Mouse (Mus musculus) kidney, embryonic 16.5 days (tissue): Measurements from ENCODE around the gene Fshr. TPM values are rescaled to one million over a fixed set of nuclear protein-coding genes. Genes with fewer than 3 reads are reported as not detected.
A peak's percentile ranks its signal among the peaks of the same experiment; 100 is the strongest.

ENCODE experiments used
- ATAC-seq: fragments of 200-750 bp; cut with Nextera tagmentation; 2 replicates; pipeline ENCODE4 v1.8.0; 2017; ENCODE audit warnings: moderate TSS enrichment; ENCODE audit not compliant: low FRiP score, low TSS enrichment
- H3K27ac ChIP-seq: fragments of 300-500 bp; sonication (generic); 2 replicates; pipeline ENCODE4 v1.5.1; 2014; ENCODE audit warnings: low read length
- H3K27me3 ChIP-seq: fragments of 300-500 bp; sonication (generic); 2 replicates; pipeline ENCODE4 v1.6.1; 2014; ENCODE audit warnings: low read length, control low read depth, mixed read lengths; ENCODE audit not compliant: insufficient read depth
- H3K36me3 ChIP-seq: fragments of 300-500 bp; sonication (generic); 2 replicates; pipeline ENCODE4 v1.6.1; 2014; ENCODE audit warnings: low read length, control low read depth, mixed read lengths; ENCODE audit not compliant: insufficient read depth
- H3K4me1 ChIP-seq: fragments of 300-500 bp; sonication (generic); 2 replicates; pipeline ENCODE4 v1.6.1; 2014; ENCODE audit warnings: low read length, control low read depth, mixed read lengths; ENCODE audit not compliant: insufficient read depth
- H3K4me2 ChIP-seq: fragments of 300-500 bp; sonication (generic); replicated peaks from 2 replicates; pipeline ENCODE4 v1.6.1; 2014; ENCODE audit warnings: low read depth, low read length
- H3K4me3 ChIP-seq: fragments of 300-500 bp; sonication (generic); 2 replicates; pipeline ENCODE4 v1.5.1; 2014; ENCODE audit warnings: mild to moderate bottlenecking, low read length
- H3K9ac ChIP-seq: fragments of 300-500 bp; sonication (generic); replicated peaks from 2 replicates; pipeline ENCODE4 v1.6.1; 2014; ENCODE audit warnings: low read length
- H3K9me3 ChIP-seq: fragments of 300-500 bp; sonication (generic); 2 replicates; pipeline ENCODE4 v1.6.1; 2016; ENCODE audit warnings: low read length, control low read depth
- WGBS: fragments of 180-500 bp; shearing (Covaris S2); extraction: QIAGEN DNeasy Blood & Tissue Kit; methylation state at CpG from one replicate; pipeline ENCODE4 v1.1.7; 2014; 5-methylcytosine and 5-hydroxymethylcytosine counted together
- polyA plus RNA-seq: library from polyadenylated mRNA; unstranded; fragments of >200 nt; fragmentation: Nextera tagmentation; extraction: Ambion mirVana; gene quantifications from 2 replicates; pipeline ENCODE4 v1.2.1, GENCODE M21; 2015

The Fshr gene
- polyA plus RNA-seq, 1 experiment from 2014 or later: not detected

DNA sequence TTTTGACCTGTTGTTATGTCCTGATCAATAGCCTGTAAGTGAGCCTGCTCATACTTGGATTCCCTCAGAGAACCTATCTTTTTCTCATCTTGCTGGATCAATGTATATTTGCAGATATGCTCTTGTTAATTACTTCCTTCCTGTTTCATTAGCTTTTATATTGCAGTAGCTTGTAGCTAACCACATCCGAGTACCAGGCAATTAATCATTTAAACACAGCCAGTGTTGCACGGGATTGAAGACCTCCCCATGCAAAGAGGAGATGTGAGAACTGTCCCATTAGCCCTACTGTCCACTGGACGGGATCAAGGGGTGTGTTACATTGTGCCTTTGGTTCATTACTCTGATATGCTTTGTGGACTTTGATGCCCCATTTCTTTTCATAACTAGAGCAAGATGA, 154.5 kb downstream of the Fshr start:
- Histone ChIP-seq H3K4me3 (no peak overlapping the region), H3K27me3 (no peaks in the 10 kb centered on the region), H3K36me3 (no peaks in the 10 kb centered on the region), H3K27ac (no peak overlapping the region), H3K9ac (no peak overlapping the region), H3K9me3 (no peaks in the 10 kb centered on the region), H3K4me1 (no peaks in the 10 kb centered on the region), H3K4me2 (no peak overlapping the region)
- 31% methylated on average over 3 of the region's 3 CpGs for WGBS
- no peak for ATAC-seq

DNA sequence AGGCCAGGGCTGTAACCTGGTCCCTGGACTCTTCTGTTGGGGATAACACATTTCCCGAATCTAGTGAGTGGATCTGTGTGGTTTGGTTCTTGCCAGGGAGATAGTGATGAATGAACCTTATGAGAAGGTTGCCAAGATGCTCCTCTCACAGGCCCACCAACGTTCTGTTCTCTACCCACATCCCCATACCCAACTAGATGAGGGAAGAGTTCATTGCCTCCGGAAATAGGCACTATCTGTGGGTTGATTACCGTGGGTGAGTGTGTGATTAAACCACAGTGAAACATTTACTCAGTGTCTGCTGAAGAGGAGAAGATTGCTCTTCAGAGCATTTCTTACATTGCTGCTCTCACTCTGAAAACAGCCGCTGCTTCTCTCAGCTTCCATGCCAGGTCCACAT, 163.8 kb downstream of the Fshr start:
- Histone ChIP-seq H3K36me3 (no peaks in the 10 kb centered on the region), H3K9me3 (no peaks in the 10 kb centered on the region), H3K4me3 (no peak overlapping the region), H3K4me2 (no peak overlapping the region), H3K4me1 (no peaks in the 10 kb centered on the region), H3K27me3 (no peaks in the 10 kb centered on the region), H3K27ac (no peak overlapping the region), H3K9ac (no peak overlapping the region)
- ATAC-seq: no peak
- 81% methylated on average over 5 of the region's 5 CpGs for WGBS

DNA sequence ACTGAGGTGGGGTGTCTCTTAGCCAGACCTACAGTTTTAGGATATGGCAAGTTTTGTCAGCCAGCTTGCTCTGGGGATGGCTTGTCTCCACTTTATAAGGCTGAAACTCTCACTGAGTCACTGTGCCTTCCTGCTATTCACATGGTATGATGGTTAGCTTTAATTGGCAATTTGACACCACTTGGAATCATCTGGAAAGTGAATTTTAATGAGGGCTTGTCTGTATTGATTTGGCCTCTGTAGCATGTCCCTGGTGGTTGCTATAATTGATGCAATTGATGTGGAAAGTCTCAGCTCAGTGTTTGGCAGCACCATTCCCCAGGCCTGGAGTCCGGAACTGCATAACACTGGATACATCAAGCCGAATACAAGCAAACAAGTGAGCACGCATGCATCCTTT, 164.4 kb downstream of the Fshr start:
- no peaks in the 10 kb centered on the region for H3K36me3 ChIP-seq
- H3K27me3 ChIP-seq: no peaks in the 10 kb centered on the region
- no peak overlapping the region for H3K9ac ChIP-seq
- ATAC-seq: no peak
- WGBS: 90% methylated on average over 3 of the region's 3 CpGs
- H3K4me2 ChIP-seq: no peak overlapping the region
- H3K27ac ChIP-seq: no peak overlapping the region
- H3K4me3 ChIP-seq: no peak overlapping the region
- no peaks in the 10 kb centered on the region for H3K4me1 ChIP-seq
- no peaks in the 10 kb centered on the region for H3K9me3 ChIP-seq

DNA sequence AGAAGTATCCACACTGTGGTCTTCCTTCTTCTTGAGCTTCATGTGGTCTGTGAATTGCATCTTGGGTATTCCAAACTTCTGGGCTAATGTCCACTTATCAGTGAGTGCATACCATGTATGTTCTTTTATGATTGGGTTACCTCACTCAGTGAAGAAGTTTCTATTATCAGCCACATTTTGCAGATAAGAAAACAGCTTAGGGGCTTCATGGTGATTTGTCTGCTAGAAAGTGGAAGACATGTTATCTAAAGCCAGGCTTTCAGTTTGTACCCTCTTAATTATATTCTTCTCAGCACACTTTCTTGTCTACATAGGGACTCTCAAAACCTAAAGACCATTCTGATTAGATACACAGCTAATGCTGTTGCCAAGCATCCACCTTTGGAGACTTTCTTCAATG, 165.8 kb downstream of the Fshr start:
- ATAC-seq: no peak
- Histone ChIP-seq H3K4me2 (no peak overlapping the region), H3K9ac (no peak overlapping the region), H3K4me3 (no peak overlapping the region), H3K27ac (no peak overlapping the region), H3K36me3 (no peaks in the 10 kb centered on the region), H3K27me3 (no peaks in the 10 kb centered on the region), H3K9me3 (no peaks in the 10 kb centered on the region), H3K4me1 (no peaks in the 10 kb centered on the region)

DNA sequence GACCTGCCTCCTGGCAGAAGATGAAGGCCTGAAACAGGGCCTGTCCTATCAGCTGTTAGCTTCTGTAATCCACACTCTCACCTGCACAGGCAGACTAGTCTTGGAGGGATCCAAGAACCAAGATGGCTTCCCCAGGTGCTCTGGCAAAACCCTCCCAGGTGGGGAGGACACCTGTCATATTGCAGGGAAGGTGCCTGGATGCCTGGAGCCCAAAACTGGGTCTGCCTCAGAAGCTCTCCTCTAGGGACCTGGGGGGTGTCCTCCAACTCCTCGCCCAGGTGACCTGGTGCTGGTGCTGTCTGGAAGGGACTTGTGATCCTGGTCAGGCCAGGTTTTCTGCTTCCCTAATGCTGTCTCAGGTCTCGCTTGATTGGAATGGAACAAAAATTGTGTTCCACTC, 167.5 kb downstream of the Fshr start:
- ATAC-seq: no peak
- 95% methylated on average over 2 of the region's 2 CpGs for WGBS
- H3K27ac ChIP-seq: no peak overlapping the region
- H3K4me1 ChIP-seq: no peaks in the 10 kb centered on the region
- no peaks in the 10 kb centered on the region for H3K9me3 ChIP-seq
- no peak overlapping the region for H3K4me2 ChIP-seq
- no peaks in the 10 kb centered on the region for H3K27me3 ChIP-seq
- H3K9ac ChIP-seq: no peak overlapping the region
- H3K4me3 ChIP-seq: no peak overlapping the region
- H3K36me3 ChIP-seq: no peaks in the 10 kb centered on the region

DNA sequence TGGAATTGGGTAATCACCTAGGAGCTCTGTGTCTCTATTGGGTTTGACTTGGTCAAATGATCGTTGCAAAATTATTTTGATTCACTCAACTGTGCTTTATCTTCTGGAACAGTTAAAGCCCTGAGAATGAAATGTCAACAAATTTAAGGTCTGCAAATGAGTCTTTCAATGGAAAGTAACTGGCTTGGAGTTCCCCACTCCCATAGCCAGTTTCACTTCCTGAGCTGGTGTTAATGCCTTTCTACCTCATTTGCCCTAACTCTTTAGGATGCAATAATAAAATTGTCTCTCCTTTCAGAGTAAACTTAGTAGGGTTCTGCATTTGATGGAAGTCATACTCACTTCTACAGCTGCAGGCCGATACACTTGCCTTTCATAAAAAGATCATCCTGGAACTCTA, 181.0 kb downstream of the Fshr start:
- H3K4me2 ChIP-seq: no peak overlapping the region
- H3K4me3 ChIP-seq: no peak overlapping the region
- no peak for ATAC-seq
- no peaks in the 10 kb centered on the region for H3K9me3 ChIP-seq
- no peaks in the 10 kb centered on the region for H3K4me1 ChIP-seq
- no peak overlapping the region for H3K27ac ChIP-seq
- no peaks in the 10 kb centered on the region for H3K27me3 ChIP-seq
- no peaks in the 10 kb centered on the region for H3K36me3 ChIP-seq
- H3K9ac ChIP-seq: no peak overlapping the region
- 89% methylated on average over 2 of the region's 2 CpGs for WGBS

DNA sequence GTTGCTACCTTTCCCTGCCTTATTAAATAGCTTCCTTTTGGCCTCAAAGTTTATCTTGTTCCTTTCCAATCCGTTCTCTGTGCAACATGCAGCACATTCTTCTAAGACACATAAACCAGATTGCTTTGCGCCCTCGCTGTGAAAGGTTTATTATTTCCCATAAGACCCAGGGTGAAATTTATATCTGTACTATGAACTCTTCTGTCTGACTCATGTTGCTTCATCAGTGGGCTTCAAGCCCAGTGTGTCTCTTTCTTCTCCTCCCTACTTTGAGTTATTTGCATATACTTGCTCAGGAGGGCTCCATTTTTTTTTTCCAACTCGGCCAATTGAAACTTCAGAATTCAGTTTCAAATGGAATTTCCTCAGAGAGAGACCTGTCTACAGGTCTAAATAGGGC, 183.5 kb downstream of the Fshr start:
- H3K4me1 ChIP-seq: no peaks in the 10 kb centered on the region
- H3K36me3 ChIP-seq: no peaks in the 10 kb centered on the region
- H3K9me3 ChIP-seq: no peaks in the 10 kb centered on the region
- H3K27me3 ChIP-seq: no peaks in the 10 kb centered on the region
- H3K27ac ChIP-seq: no peak overlapping the region
- H3K9ac ChIP-seq: no peak overlapping the region
- H3K4me2 ChIP-seq: no peak overlapping the region
- no peak overlapping the region for H3K4me3 ChIP-seq
- WGBS: 28% methylated on average over 4 of the region's 4 CpGs
- ATAC-seq: peak; percentile 63

DNA sequence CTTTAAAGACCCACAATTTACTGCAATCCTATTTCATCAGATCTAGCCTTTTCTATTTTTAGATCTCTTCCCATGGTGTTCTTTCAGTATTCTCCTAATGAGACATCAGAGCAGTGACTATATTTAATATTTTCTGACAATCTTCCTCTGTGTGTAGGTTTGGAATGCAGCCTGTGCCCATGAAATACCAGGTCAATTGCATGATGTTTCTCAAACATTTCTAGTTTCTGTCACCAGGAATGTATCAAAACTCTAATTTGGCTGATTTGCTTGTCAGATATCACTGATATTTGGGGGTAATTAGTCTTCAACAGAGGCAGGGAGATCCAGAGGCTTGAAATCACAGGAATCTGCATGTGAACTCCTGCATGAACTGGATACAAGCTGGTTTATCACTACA, 186.8 kb downstream of the Fshr start:
- H3K4me3 ChIP-seq: no peak overlapping the region
- H3K27ac ChIP-seq: no peak overlapping the region
- H3K27me3 ChIP-seq: no peaks in the 10 kb centered on the region
- no peaks in the 10 kb centered on the region for H3K9me3 ChIP-seq
- no peak overlapping the region for H3K4me2 ChIP-seq
- no peak for ATAC-seq
- H3K36me3 ChIP-seq: no peaks in the 10 kb centered on the region
- H3K9ac ChIP-seq: no peak overlapping the region
- H3K4me1 ChIP-seq: no peaks in the 10 kb centered on the region

DNA sequence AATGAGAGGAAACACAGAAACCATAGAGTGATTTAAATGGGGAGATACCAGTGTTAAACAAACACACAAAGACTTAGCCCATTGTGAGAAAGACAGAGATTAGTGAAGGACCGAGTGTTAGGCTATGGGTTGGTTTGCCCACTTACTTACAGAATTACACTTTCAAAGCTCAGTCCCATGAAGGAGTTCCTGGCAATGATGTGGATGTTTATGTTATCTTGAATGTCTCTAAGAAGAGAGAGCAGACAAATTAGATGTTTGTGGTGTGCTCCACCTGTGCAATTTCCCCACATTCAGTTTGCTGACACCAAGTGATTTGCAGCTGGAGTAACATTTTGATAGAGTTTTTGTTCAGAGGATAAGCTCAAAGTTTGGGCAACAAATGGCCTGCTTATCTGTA, 191.4 kb downstream of the Fshr start:
- no peaks in the 10 kb centered on the region for H3K9me3 ChIP-seq
- no peak overlapping the region for H3K9ac ChIP-seq
- no peak for ATAC-seq
- no peak overlapping the region for H3K4me3 ChIP-seq
- H3K4me2 ChIP-seq: no peak overlapping the region
- no peak overlapping the region for H3K27ac ChIP-seq
- H3K4me1 ChIP-seq: no peaks in the 10 kb centered on the region
- 88% methylated on average over 1 of the region's 1 CpGs for WGBS
- no peaks in the 10 kb centered on the region for H3K27me3 ChIP-seq
- H3K36me3 ChIP-seq: no peaks in the 10 kb centered on the region

DNA sequence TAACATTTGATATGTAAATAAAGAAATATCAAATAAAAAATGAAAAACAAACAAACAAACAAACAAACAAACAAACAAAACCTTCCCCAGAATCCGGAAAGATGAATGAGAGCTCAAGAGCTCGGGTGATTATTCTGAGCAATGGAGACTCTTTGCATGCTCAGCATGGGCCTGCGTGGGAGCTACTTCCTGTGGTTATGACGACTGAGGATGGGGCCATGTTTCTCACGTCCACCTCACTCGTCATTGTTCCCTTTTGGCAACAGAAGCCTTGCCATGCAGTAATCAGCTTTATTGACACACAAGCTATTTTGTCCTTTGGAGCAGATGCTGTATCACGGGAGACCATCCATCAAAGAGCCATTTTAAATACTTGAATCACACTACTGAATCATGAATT, 191.8 kb downstream of the Fshr start:
- Histone ChIP-seq H3K27me3 (no peaks in the 10 kb centered on the region), H3K36me3 (no peaks in the 10 kb centered on the region), H3K4me3 (no peak overlapping the region), H3K27ac (no peak overlapping the region), H3K4me2 (no peak overlapping the region), H3K9me3 (no peaks in the 10 kb centered on the region), H3K9ac (no peak overlapping the region), H3K4me1 (no peaks in the 10 kb centered on the region)
- 82% methylated on average over 7 of the region's 7 CpGs for WGBS
- no peak for ATAC-seq

DNA sequence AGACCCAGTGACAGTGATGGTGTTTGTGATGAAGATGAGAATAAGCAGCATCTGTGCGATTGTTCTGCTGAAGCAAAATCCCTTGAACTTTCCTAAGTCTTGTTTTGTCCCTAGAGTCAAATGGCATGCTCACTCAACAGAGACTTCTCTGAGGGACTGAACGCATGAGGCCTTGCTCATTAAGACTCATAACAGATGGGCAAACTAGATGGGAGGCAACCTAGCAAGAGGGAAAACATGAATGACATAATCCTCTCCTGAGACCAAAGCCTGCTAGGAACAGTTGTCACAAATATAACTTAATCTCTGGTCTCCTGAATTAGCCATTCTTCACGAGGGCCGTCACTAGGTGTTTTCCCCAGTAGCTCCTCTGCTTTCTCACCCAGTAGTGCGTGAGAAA, 194.5 kb downstream of the Fshr start:
- no peak for ATAC-seq
- Histone ChIP-seq H3K27ac (no peak overlapping the region), H3K4me2 (no peak overlapping the region), H3K27me3 (no peaks in the 10 kb centered on the region), H3K9me3 (no peaks in the 10 kb centered on the region), H3K36me3 (no peaks in the 10 kb centered on the region), H3K4me3 (no peak overlapping the region), H3K4me1 (no peaks in the 10 kb centered on the region), H3K9ac (no peak overlapping the region)
- WGBS: 81% methylated on average over 5 of the region's 5 CpGs
